Mouse (Mus musculus) myocyte (in vitro differentiated cells): Measurements from ENCODE around the gene Alpk1. TPM values are rescaled to one million over a fixed set of nuclear protein-coding genes. Genes with fewer than 3 reads are reported as not detected.

Experiments used
- H3K27me3 ChIP-seq: one replicate; pipeline ENCODE4 v1.6.1; 2011; ENCODE audit not compliant: control insufficient read depth, insufficient read depth, insufficient read length
- H3K36me3 ChIP-seq: one replicate; pipeline ENCODE4 v1.6.1; 2011; ENCODE audit not compliant: control insufficient read depth, insufficient read depth
- H3K4me2 ChIP-seq: one replicate; pipeline ENCODE4 v1.6.1; 2011; ENCODE audit warnings: low read depth, control low read depth
- H3K4me3 ChIP-seq: one replicate; pipeline ENCODE4 v1.5.1; 2011; ENCODE audit warnings: mild to moderate bottlenecking, control low read depth, moderate library complexity
- H3K79me2 ChIP-seq: one replicate; pipeline ENCODE4 v1.6.1; 2011; ENCODE audit not compliant: control insufficient read depth, insufficient read depth
- H3ac ChIP-seq: one replicate; pipeline ENCODE4 v1.6.1; 2011; ENCODE audit not compliant: control insufficient read depth, insufficient read length
- CEBPB ChIP-seq: IDR thresholded peaks from 2 replicates; pipeline ENCODE4 v1.6.1; 2011; ENCODE audit warnings: mild to moderate bottlenecking, moderate library complexity; ENCODE audit not compliant: poor library complexity, insufficient read depth, severe bottlenecking
- E2F4 ChIP-seq: IDR thresholded peaks from one replicate; pipeline ENCODE4 v1.6.1; 2011; ENCODE audit warnings: mild to moderate bottlenecking, control low read depth, moderate library complexity; ENCODE audit not compliant: insufficient read depth
- MAX ChIP-seq: IDR thresholded peaks from one replicate; pipeline ENCODE4 v1.6.1; 2011; ENCODE audit warnings: low read depth, mild to moderate bottlenecking, control low read depth
- MYOD1 ChIP-seq, 3 experiments: IDR thresholded peaks; one replicate each; pipeline ENCODE4 v1.6.1; 2011; ENCODE audit warnings: control low read depth in 2 of 3, low read depth in 2 of 3, mild to moderate bottlenecking in 2 of 3, moderate library complexity in 1 of 3; ENCODE audit not compliant: insufficient read length in 2 of 3, control insufficient read depth in 1 of 3
- MYOG ChIP-seq, 3 experiments: IDR thresholded peaks; one replicate each; pipeline ENCODE4 v1.6.1; 2011; ENCODE audit warnings: control low read depth in 2 of 3, low read depth in 2 of 3, mild to moderate bottlenecking in 2 of 3; ENCODE audit not compliant: insufficient read length in 2 of 3, control insufficient read depth in 1 of 3, insufficient read depth in 1 of 3
- POLR2A ChIP-seq: IDR thresholded peaks from one replicate; pipeline ENCODE4 v1.6.1; 2011; ENCODE audit warnings: low read depth, mild to moderate bottlenecking, control low read depth, moderate library complexity; ENCODE audit not compliant: insufficient read length
- POLR2AphosphoS2 ChIP-seq: IDR thresholded peaks from one replicate; pipeline ENCODE4 v1.6.1; 2011; ENCODE audit warnings: low read depth, control low read depth; ENCODE audit not compliant: insufficient read length
- REST ChIP-seq: IDR thresholded peaks from one replicate; pipeline ENCODE4 v1.6.1; 2011; ENCODE audit warnings: mild to moderate bottlenecking, control low read depth, moderate library complexity; ENCODE audit not compliant: insufficient read depth, insufficient read length
- SRF ChIP-seq: IDR thresholded peaks from one replicate; pipeline ENCODE4 v1.6.1; 2011; ENCODE audit warnings: low read depth; ENCODE audit not compliant: control insufficient read depth, insufficient read length
- TCF12 ChIP-seq: IDR thresholded peaks from one replicate; pipeline ENCODE4 v1.6.1; 2011; ENCODE audit warnings: mild to moderate bottlenecking, control low read depth; ENCODE audit not compliant: poor library complexity, insufficient read depth, severe bottlenecking
- TCF3 ChIP-seq: IDR thresholded peaks from one replicate; pipeline ENCODE4 v1.6.1; 2011; ENCODE audit warnings: low read depth, control low read depth; ENCODE audit not compliant: insufficient read length
- USF1 ChIP-seq: IDR thresholded peaks from one replicate; pipeline ENCODE4 v1.6.1; 2011; ENCODE audit warnings: low read depth, mild to moderate bottlenecking, control low read depth, moderate library complexity
- polyA plus RNA-seq: library from polyadenylated mRNA; unstranded; fragments of >200 nt; fragmentation: generic; extraction: Trizol; gene quantifications from one replicate; pipeline ENCODE4 v1.2.1, GENCODE M21; 2012; ENCODE audit warnings: missing spikeins

Alpk1 gene
- polyA plus RNA-seq, 1 experiment, result 1.8 TPM

DNA sequence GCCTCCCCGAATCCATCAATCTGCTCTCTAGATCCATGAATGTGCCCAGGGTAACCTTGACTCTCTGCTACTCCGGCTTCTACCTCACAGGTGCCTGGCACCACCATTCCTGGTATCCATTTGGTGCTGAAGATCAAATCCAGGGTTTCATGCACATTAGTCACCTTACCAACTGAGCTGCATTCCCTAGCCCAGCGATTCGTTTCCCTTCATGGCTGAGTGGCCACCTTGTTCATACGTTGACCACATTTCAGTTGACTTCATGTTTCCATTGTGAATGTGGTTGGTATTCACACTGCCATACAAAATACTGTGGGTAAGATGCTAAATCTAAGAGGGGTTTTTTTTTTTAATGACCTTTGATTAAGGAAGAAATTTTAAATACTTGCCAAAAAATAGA lies 42.5 kb downstream of the Alpk1 start:
- H3K27me3 ChIP-seq, result no peaks in the 10 kb centered on the region
- no peak for TF ChIP-seq USF1
- TF ChIP-seq MAX, result no peak
- TF ChIP-seq TCF12, result no peak
- no peak for TF ChIP-seq REST
- TF ChIP-seq MYOG (IDR thresholded peaks at IDR 0.05; ENCODE audit: control insufficient read depth in 1 of 3, insufficient read depth in 1 of 3, insufficient read length in 2 of 3, low read depth in 2 of 3), result no peak
- TF ChIP-seq SRF, result no peak
- TF ChIP-seq POLR2A, result no peak
- no peak for TF ChIP-seq TCF3
- TF ChIP-seq MYOD1 (IDR thresholded peaks at IDR 0.05; ENCODE audit: control insufficient read depth in 1 of 3, insufficient read length in 2 of 3, low read depth in 2 of 3), result no peak
- no peak for TF ChIP-seq E2F4
- no peak for TF ChIP-seq CEBPB
- TF ChIP-seq POLR2AphosphoS2, result no peak
- no peak overlapping the region for H3K4me2 ChIP-seq
- H3K4me3 ChIP-seq, result no peak overlapping the region
- H3K79me2 ChIP-seq, result no peaks in the 10 kb centered on the region
- no peak overlapping the region for H3ac ChIP-seq
- no peaks in the 10 kb centered on the region for H3K36me3 ChIP-seq

DNA sequence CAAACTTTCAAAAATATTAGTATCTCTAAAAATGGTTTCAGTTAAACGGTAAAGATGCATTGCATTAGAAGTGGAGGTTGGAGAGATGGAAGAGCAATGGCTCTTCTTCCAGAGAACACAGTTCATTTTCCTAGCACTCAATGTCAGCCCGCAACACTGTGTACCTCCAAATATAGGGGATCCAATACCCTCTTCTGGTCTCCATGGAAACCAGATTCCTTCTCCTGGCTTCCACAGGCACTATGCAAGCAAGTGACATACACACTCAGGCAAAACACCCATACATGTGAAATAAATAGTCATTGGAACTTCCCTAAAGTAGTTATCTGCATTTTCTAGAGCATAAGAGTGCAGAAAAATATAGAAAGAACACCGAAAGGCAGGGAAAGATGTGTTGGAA lies 44.9 kb downstream of the Alpk1 start:
- Histone ChIP-seq H3ac (no peak overlapping the region), H3K4me2 (no peak overlapping the region), H3K36me3 (no peaks in the 10 kb centered on the region), H3K4me3 (no peak overlapping the region), H3K79me2 (no peaks in the 10 kb centered on the region), H3K27me3 (no peaks in the 10 kb centered on the region)
- TF ChIP-seq USF1, result no peak
- no peak for TF ChIP-seq POLR2A
- no peak for TF ChIP-seq MAX
- no peak for TF ChIP-seq TCF3
- no peak for TF ChIP-seq POLR2AphosphoS2
- TF ChIP-seq REST, result no peak
- no peak for TF ChIP-seq E2F4
- TF ChIP-seq MYOD1 (IDR thresholded peaks at IDR 0.05; ENCODE audit: control insufficient read depth in 1 of 3, insufficient read length in 2 of 3, low read depth in 2 of 3), result no peak
- TF ChIP-seq MYOG (IDR thresholded peaks at IDR 0.05; ENCODE audit: control insufficient read depth in 1 of 3, insufficient read depth in 1 of 3, insufficient read length in 2 of 3, low read depth in 2 of 3), result no peak
- TF ChIP-seq CEBPB, result no peak
- no peak for TF ChIP-seq SRF
- TF ChIP-seq TCF12, result no peak

DNA sequence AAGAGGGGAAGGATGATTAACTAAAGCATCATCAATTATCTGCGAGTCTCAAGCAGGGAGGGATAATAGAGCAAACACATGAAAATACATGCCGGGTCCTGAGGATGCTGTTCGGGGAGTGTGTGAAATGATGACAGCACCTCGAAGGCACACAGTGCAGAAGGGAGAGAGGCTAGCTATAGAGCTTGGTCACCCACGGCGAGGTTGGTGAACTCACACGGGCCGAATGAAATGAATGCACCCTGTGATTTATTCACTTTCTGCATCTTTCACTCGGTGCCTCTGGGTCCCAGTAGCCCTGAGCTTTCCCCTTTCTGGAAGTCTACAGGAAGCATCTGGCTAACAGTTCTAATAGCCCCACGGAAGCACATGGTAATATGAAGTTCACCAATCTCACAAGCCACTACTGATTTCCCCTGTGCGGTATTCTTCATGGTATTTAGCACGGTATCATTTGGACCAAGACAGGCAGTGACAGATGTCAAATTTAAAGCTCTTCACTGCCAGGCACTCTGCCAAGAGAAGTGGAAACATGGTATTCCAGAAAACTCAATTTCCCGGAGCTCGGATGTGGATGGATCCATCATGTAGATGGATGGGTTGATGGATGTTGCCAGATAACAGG lies 50.7 kb downstream of the Alpk1 start:
- H3K4me3 ChIP-seq, result no peak overlapping the region
- no peaks in the 10 kb centered on the region for H3K36me3 ChIP-seq
- no peaks in the 10 kb centered on the region for H3K79me2 ChIP-seq
- no peak for TF ChIP-seq MAX
- H3ac ChIP-seq, result no peak overlapping the region
- H3K4me2 ChIP-seq, result no peak overlapping the region
- H3K27me3 ChIP-seq, result no peaks in the 10 kb centered on the region

DNA sequence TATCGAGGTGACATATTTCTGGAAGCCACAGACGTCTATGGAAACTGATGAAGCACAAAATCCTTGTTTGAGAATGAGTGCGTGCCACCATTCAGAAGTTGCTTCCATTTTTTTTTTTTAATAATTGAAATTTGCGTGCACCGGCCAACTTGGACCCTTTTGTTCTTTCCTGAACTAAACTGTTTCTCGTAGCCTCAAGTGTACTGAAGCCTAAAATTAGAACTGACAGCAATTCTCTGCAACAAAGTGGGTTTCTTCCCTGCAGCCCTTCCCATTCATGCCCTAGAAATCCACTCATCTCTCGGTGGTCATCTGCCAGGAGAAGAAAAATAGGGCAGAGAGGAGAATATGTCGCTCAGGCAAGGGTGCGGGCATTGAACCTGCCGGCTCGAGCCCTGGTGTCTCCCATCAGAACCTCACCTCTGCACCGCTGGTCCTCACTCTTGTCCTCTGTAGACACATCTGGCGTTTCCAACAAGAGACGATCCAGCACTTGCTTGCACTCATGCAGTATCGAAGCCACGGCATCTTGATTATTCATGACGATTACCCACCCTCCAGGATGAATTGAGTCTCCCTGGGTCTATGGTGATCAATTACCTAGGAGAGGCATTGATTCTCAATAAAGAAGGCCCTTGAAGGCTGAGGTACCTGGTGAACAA lies 51.3 kb downstream of the Alpk1 start:
- Histone ChIP-seq H3K4me3 (no peak overlapping the region), H3K27me3 (no peaks in the 10 kb centered on the region)
- TF ChIP-seq TCF3, result no peak
- no peak for TF ChIP-seq REST
- no peak for TF ChIP-seq USF1
- no peak for TF ChIP-seq E2F4
- TF ChIP-seq POLR2AphosphoS2, result no peak
- no peak for TF ChIP-seq MYOG (IDR thresholded peaks at IDR 0.05; ENCODE audit: control insufficient read depth in 1 of 3, insufficient read depth in 1 of 3, insufficient read length in 2 of 3, low read depth in 2 of 3)
- TF ChIP-seq POLR2A, result no peak
- TF ChIP-seq TCF12, result no peak
- no peak for TF ChIP-seq SRF
- no peak for TF ChIP-seq CEBPB

DNA sequence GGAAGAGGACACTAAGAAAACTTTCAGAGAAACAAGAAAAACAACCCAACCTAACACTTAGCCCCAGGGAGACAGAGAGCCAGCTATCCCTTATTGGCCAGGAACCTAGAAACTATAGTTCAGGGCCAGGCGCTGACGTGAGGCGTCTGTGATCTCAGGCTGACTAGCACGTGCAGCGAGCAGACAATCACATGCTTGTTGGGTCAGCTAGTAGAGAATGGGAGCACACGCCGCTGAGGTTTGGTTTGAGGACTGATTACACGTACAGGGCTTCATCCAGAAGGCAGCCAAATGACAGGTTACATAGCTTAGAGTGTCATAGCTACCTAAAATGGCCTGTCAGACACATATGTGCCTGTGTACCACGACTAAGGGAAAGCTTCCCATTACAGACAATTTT lies 52.3 kb downstream of the Alpk1 start:
- no peaks in the 10 kb centered on the region for H3K79me2 ChIP-seq
- H3K4me2 ChIP-seq, result no peak overlapping the region
- H3K4me3 ChIP-seq, result no peak overlapping the region
- no peaks in the 10 kb centered on the region for H3K36me3 ChIP-seq
- TF ChIP-seq MYOG (IDR thresholded peaks at IDR 0.05; ENCODE audit: control insufficient read depth in 1 of 3, insufficient read depth in 1 of 3, insufficient read length in 2 of 3, low read depth in 2 of 3) (no peak), MAX (no peak), REST (no peak), TCF3 (no peak), MYOD1 (IDR thresholded peaks at IDR 0.05; ENCODE audit: control insufficient read depth in 1 of 3, insufficient read length in 2 of 3, low read depth in 2 of 3) (no peak), TCF12 (no peak), USF1 (no peak), POLR2AphosphoS2 (no peak), POLR2A (no peak), CEBPB (no peak), SRF (no peak), E2F4 (no peak)
- H3ac ChIP-seq, result no peak overlapping the region
- H3K27me3 ChIP-seq, result no peaks in the 10 kb centered on the region

More for the DNA sequence above, 51.3 kb downstream of the Alpk1 start:
- Histone ChIP-seq H3K4me2 (no peak overlapping the region), H3K79me2 (no peaks in the 10 kb centered on the region), H3ac (no peak overlapping the region), H3K36me3 (no peaks in the 10 kb centered on the region)
